Mouse (Mus musculus) spleen, adult 2 months (tissue): ENCODE measurements around the gene Gnptab. TPM values are rescaled to one million over a fixed set of nuclear protein-coding genes. Genes with fewer than 3 reads are reported as not detected.

Source experiments
- DNase-seq, 2 experiments: peaks; one replicate each; pipeline versions ENCODE4 v3.0.0 to v3.0.0-alpha.2; 2012 to 2021; ENCODE audit warnings: low spot score in 2 of 2, low read depth in 1 of 2
- H3K27ac ChIP-seq: fragments of 200-500 bp; 2 replicates; pipeline ENCODE4 v1.5.1; 2012; ENCODE audit warnings: low read length, inconsistent platforms; ENCODE audit not compliant: insufficient read depth
- H3K27me3 ChIP-seq: fragments of 200-500 bp; 2 replicates; pipeline ENCODE4 v1.6.1; 2012; ENCODE audit warnings: mild to moderate bottlenecking, moderate library complexity, low read length, inconsistent platforms; ENCODE audit not compliant: control insufficient read depth, insufficient read depth
- H3K36me3 ChIP-seq: fragments of 200-500 bp; 2 replicates; pipeline ENCODE4 v1.6.1; 2012; ENCODE audit warnings: mild to moderate bottlenecking, low read length, inconsistent platforms; ENCODE audit not compliant: control insufficient read depth, insufficient read depth
- H3K4me1 ChIP-seq: fragments of 200-500 bp; 2 replicates; pipeline ENCODE4 v1.6.1; 2011; ENCODE audit warnings: inconsistent platforms; ENCODE audit not compliant: control insufficient read depth, insufficient read depth, insufficient read length
- H3K4me3 ChIP-seq: fragments of 200-500 bp; 2 replicates; pipeline ENCODE4 v1.5.1; 2011; ENCODE audit warnings: mild to moderate bottlenecking, inconsistent platforms; ENCODE audit not compliant: insufficient read depth, insufficient read length; ENCODE audit errors: extremely low read depth
- CTCF ChIP-seq: fragments of 200-500 bp; IDR thresholded peaks from 2 replicates; pipeline ENCODE4 v1.5.1; 2011; ENCODE audit warnings: mild to moderate bottlenecking, inconsistent platforms; ENCODE audit not compliant: insufficient read depth, insufficient read length, insufficient replicate concordance; ENCODE audit errors: extremely low read depth
- POLR2A ChIP-seq: fragments of 200-500 bp; IDR thresholded peaks from 2 replicates; pipeline ENCODE4 v1.6.1; 2011; ENCODE audit warnings: low read depth, low read length, inconsistent platforms
- WGBS: fragments of 180-500 bp; shearing (Covaris S2); methylation state at CpG from one replicate; pipeline ENCODE4 v1.1.7; 2018; 5-methylcytosine and 5-hydroxymethylcytosine counted together
- polyA plus RNA-seq: library from polyadenylated mRNA; depleted of rRNA; stranded (reverse); fragments of >200 nt; gene quantifications from 2 replicates; pipeline ENCODE4 v1.2.3, GENCODE M21; 2012; rRNA removed

Gene Gnptab
- polyA plus RNA-seq, 1 experiment = 6.8 TPM

DNA sequence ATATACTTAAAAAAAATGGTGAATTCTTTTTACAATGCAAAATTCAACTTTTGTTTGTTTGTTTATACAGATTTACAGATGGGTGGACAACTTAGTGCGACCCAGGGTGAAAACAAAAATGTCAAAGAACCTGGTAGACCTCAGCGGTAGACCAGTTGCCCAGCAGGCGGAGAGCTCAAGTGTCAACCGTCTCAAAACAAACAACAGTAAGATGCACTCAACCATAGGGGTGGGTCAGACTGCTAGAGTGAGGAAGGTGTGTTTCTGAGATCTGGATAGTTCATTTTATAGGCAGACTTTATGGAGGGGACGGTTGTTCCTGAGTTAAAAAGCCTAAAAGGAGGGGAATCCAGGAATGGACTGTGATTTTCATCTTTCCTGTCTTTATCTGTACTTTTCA lies 109.7 kb downstream of the Gnptab start:
- no peak for DNase-seq
- no peaks in the 10 kb centered on the region for H3K4me1 ChIP-seq
- H3K36me3 ChIP-seq = no peaks in the 10 kb centered on the region
- no peak overlapping the region for H3K27ac ChIP-seq
- no peak overlapping the region for H3K4me3 ChIP-seq
- WGBS = 92% methylated on average over 5 of the region's 5 CpGs
- no peak for TF ChIP-seq CTCF
- TF ChIP-seq POLR2A = no peak
- H3K27me3 ChIP-seq = no peaks in the 10 kb centered on the region

DNA sequence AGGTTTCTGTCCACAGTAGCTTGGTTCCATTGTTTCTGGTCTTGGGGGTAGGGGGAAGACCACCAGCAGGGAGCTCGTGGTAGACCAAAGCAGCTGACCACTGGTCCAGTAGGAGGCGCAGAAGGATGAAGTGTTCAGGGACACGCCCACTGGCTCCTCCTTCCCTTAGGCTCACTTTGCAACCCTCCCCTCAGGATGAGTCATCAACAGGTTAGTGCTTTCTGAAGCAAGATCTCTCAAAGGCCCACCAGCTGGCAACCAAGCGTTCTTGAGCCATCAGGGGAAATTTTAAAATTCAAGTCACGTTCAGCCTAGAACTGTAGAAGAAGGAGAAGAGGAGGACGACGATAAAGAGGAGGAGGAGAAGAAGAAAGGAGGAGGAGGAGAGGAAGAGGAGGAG lies 112.7 kb downstream of the Gnptab start:
- no peaks in the 10 kb centered on the region for H3K36me3 ChIP-seq
- H3K27me3 ChIP-seq = no peaks in the 10 kb centered on the region
- DNase-seq = no peak
- no peaks in the 10 kb centered on the region for H3K4me1 ChIP-seq
- H3K4me3 ChIP-seq = no peak overlapping the region
- no peak for TF ChIP-seq POLR2A
- no peak for TF ChIP-seq CTCF
- WGBS = 75% methylated on average over 7 of the region's 7 CpGs
- H3K27ac ChIP-seq = no peak overlapping the region

DNA sequence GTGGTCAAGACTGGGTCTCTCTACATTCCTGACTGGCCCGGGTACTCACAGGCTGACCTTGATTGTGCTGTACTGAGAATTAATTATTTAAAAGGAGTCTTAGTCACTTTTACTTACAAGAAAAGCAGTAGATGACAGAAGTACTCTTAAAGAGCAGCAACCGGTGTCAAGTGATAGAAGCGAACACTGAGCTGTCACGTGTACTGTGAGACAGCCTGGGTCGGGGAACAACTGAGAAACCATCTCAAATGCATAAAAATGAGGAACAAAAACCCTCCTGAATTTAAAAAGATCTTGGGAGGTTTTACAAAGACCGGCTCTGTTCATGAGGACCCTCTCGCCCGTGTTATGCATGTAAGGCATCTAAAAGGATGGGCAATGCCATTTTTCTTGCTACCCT lies 113.7 kb downstream of the Gnptab start:
- WGBS = 46% methylated on average over 8 of the region's 8 CpGs
- TF ChIP-seq POLR2A (no peak), CTCF (no peak)
- H3K27me3 ChIP-seq = no peaks in the 10 kb centered on the region
- no peak for DNase-seq
- H3K4me3 ChIP-seq = no peak overlapping the region
- H3K36me3 ChIP-seq = no peaks in the 10 kb centered on the region
- no peak overlapping the region for H3K27ac ChIP-seq
- H3K4me1 ChIP-seq = no peaks in the 10 kb centered on the region

DNA sequence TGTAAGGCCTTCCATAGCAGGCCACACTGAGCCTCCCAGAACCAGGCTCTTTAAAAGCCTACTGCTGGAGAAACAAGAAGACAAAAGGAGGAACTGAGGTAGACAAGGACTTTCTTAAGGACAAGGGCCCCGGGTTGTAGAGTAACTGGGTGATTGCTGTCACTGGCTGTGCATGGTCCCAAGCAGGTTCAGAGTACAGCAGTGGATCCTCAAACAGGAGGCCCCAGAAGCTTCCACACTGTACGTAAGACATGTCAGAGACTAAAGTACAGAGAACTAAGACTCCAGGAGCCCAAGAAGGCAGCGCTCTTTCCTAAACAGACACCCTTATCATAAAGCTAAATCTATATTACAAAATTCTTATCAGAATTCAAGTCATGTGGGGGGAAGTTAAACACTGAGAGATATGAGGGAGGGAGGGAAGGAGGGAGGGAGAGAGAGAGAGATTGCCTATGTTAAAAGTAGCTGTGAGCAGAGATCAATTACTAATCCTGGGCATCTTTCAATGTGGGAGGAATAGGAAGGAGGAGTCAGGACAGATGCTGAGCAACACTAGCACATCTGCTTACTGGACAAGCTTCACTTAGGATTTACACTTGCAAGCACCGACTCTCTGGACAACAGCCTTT lies 116.1 kb downstream of the Gnptab start:
- TF ChIP-seq POLR2A (no peak), CTCF (no peak)
- Histone ChIP-seq H3K27ac (no peak overlapping the region), H3K27me3 (no peaks in the 10 kb centered on the region), H3K4me1 (no peaks in the 10 kb centered on the region), H3K4me3 (no peak overlapping the region), H3K36me3 (no peaks in the 10 kb centered on the region)
- WGBS = 69% methylated on average over 4 of the region's 4 CpGs
- no peak for DNase-seq

Other genes starting within 250 kb of the Gnptab start
- 0.59 and 0.84 TPM in 2 replicates for gene Parpbp, start 232.2 kb upstream of the Gnptab start, polyA plus RNA-seq
- 2.1 and 2.3 TPM in 2 replicates for gene Nup37, start 232.1 kb upstream of the Gnptab start, polyA plus RNA-seq
- gene Washc3, start 178.0 kb upstream of the Gnptab start, polyA plus RNA-seq = 6.0 and 6.9 TPM in 2 replicates
- gene Dram1, start 52 bp upstream of the Gnptab start, polyA plus RNA-seq = 13.1 and 20.7 TPM in 2 replicates
- not detected in 2 replicates for gene Sycp3, start 80.4 kb downstream of the Gnptab start, polyA plus RNA-seq
- gene Chpt1, start 124.9 kb downstream of the Gnptab start, polyA plus RNA-seq = 9.8 and 13.2 TPM in 2 replicates
- 0.47 and 1.0 TPM in 2 replicates for gene Mybpc1, start 226.0 kb downstream of the Gnptab start, polyA plus RNA-seq